Mouse (Mus musculus) heart, embryonic 16.5 days (tissue): ENCODE measurements at regions not wholly inside any gene's neighbourhood (a gene's known extent, or its start where the extent isn't known, plus 50 kb on each side); places are given as distances from the start of the nearest gene placed in this dataset.
"Not testable (repeated sequence)": the region's sequence is repeated elsewhere in the genome, so short reads cannot be mapped to it uniquely, and the experiment has no call there.

Experiments used
- ATAC-seq: fragments of 200-750 bp; cut with Nextera tagmentation; replicated peaks from 2 replicates; pipeline ENCODE4 v1.8.0; 2017; ENCODE audit warnings: moderate number of reproducible peaks; ENCODE audit not compliant: insufficient read depth, low FRiP score; ENCODE audit errors: extremely low read depth
- H3K27ac ChIP-seq: fragments of 300-500 bp; sonication (generic); 2 replicates; pipeline ENCODE4 v1.5.1; 2014; ENCODE audit warnings: mild to moderate bottlenecking, low read length, control low read depth, moderate library complexity
- H3K27me3 ChIP-seq: fragments of 300-500 bp; sonication (generic); 2 replicates; pipeline ENCODE4 v1.6.1; 2014; ENCODE audit warnings: low read length, mixed read lengths; ENCODE audit not compliant: control insufficient read depth, insufficient read depth
- H3K36me3 ChIP-seq: fragments of 300-500 bp; sonication (generic); 2 replicates; pipeline ENCODE4 v1.6.1; 2014; ENCODE audit not compliant: control insufficient read depth, insufficient read depth
- H3K4me1 ChIP-seq: fragments of 300-500 bp; sonication (generic); 2 replicates; pipeline ENCODE4 v1.6.1; 2014; ENCODE audit warnings: low read length, mixed read lengths; ENCODE audit not compliant: control insufficient read depth, insufficient read depth
- H3K4me2 ChIP-seq: fragments of 300-500 bp; sonication (generic); 2 replicates; pipeline ENCODE4 v1.6.1; 2014; ENCODE audit warnings: low read depth, mild to moderate bottlenecking, control low read depth, low read length
- H3K4me3 ChIP-seq: fragments of 300-500 bp; sonication (generic); 2 replicates; pipeline ENCODE4 v1.5.1; 2014; ENCODE audit warnings: mild to moderate bottlenecking, control low read depth, low read length
- H3K9ac ChIP-seq: fragments of 300-500 bp; sonication (generic); 2 replicates; pipeline ENCODE4 v1.6.1; 2014; ENCODE audit warnings: low read length, control low read depth
- H3K9me3 ChIP-seq: fragments of 300-500 bp; sonication (generic); replicated peaks from 2 replicates; pipeline ENCODE4 v1.6.1; 2016; ENCODE audit warnings: low read length; ENCODE audit not compliant: control insufficient read depth
- WGBS: fragments of 180-500 bp; shearing (Covaris S2); extraction: QIAGEN DNeasy Blood & Tissue Kit; methylation state at CpG from one replicate; pipeline ENCODE4 v1.1.7; 2014; 5-methylcytosine and 5-hydroxymethylcytosine counted together

- not testable (repeated sequence) for H3K9ac ChIP-seq, H3K27me3 ChIP-seq, H3K4me3 ChIP-seq, H3K9me3 ChIP-seq, H3K27ac ChIP-seq, H3K4me1 ChIP-seq, ATAC-seq, H3K36me3 ChIP-seq, H3K4me2 ChIP-seq
- WGBS: 20% methylated on average over 1 of the region's 2 CpGs
These were observed 96.7 kb downstream of the Zfp369 start for GRCm38 (mm10) chr13:65375273-65375672.

GRCm38 (mm10) chr13:65379411-65379810, 100.8 kb downstream of the Zfp369 start:
- H3K27me3 ChIP-seq, H3K4me3 ChIP-seq, ATAC-seq, H3K4me2 ChIP-seq, H3K9ac ChIP-seq, H3K27ac ChIP-seq, H3K9me3 ChIP-seq, H3K36me3 ChIP-seq, H3K4me1 ChIP-seq: not testable (repeated sequence)
- WGBS: 39% methylated on average over 19 of the region's 21 CpGs

GRCm38 (mm10) chr13:65414990-65415389, 97.5 kb upstream of the Gm10139 start:
- not testable (repeated sequence) for ATAC-seq

DNA sequence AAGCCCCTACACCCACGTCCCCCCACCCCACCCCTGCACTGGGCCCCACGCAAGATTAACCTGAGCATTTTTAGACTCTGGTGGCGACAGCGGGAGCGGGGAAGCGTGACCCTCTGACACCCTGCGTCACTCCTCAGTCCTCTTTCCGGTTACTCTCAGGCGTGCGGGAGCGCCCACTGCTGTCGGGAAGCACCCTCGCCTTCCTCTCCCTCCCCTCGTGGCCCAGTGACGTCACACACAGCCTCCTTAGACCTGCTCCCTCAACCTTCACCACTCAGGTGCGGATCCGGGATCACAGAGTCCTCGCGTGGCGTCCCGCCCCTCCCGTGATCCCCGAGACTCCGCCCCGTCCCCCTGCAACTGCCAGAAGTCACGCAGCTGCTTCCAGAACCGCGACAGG, 92.3 kb upstream of the Gm10139 start:
- not testable (repeated sequence) for H3K9ac ChIP-seq, H3K36me3 ChIP-seq, H3K27me3 ChIP-seq, H3K9me3 ChIP-seq, ATAC-seq, H3K4me1 ChIP-seq, H3K27ac ChIP-seq
- 8% methylated on average over 26 of the region's 28 CpGs for WGBS
- H3K4me2 ChIP-seq: peak overlapping the region; percentile 49
- H3K4me3 ChIP-seq: peak overlapping the region; percentile 26

More at GRCm38 (mm10) chr13:65414990-65415389, 97.5 kb upstream of the Gm10139 start:
- not testable (repeated sequence) for H3K36me3 ChIP-seq, H3K27me3 ChIP-seq, H3K27ac ChIP-seq, H3K4me2 ChIP-seq, H3K4me1 ChIP-seq, H3K9me3 ChIP-seq, H3K9ac ChIP-seq, H3K4me3 ChIP-seq
- WGBS: 56% methylated on average over 4 of the region's 4 CpGs
